Mouse (Mus musculus) ES-E14 (cell line): ENCODE data around the gene H3f3b. TPM values are rescaled to one million over a fixed set of nuclear protein-coding genes. Genes with fewer than 3 reads are reported as not detected.

Experiments
- DNase-seq: peaks from one replicate; pipeline ENCODE4 v3.0.0-alpha.2; 2013; ENCODE audit warnings: low read depth, low spot score
- H3K27ac ChIP-seq: 2 replicates; pipeline ENCODE4 v1.5.1; 2012; ENCODE audit warnings: low read depth, mild to moderate bottlenecking, low read length, moderate library complexity, mixed read lengths; ENCODE audit not compliant: poor library complexity, insufficient read depth, severe bottlenecking
- H3K36me3 ChIP-seq: 2 replicates; pipeline ENCODE4 v1.6.1; 2012; ENCODE audit warnings: mild to moderate bottlenecking, low read length, moderate library complexity, mixed read lengths; ENCODE audit not compliant: control insufficient read depth, poor library complexity, insufficient read depth, severe bottlenecking
- H3K4me1 ChIP-seq, 2 experiments: fragments of 150-350 bp in 1 of 2; sonication (generic) in 1 of 2; 2 replicates each; pipeline ENCODE4 v1.6.1; 2012; ENCODE audit warnings: low read length in 2 of 2, mild to moderate bottlenecking in 1 of 2, mixed read lengths in 1 of 2; ENCODE audit not compliant: control insufficient read depth in 2 of 2, insufficient read depth in 2 of 2, poor library complexity in 1 of 2
- H3K4me3 ChIP-seq, 2 experiments: fragments of 150-350 bp in 1 of 2; sonication (generic) in 1 of 2; 2 replicates each; pipeline ENCODE4 v1.5.1; 2012; ENCODE audit warnings: low read length in 2 of 2, low read depth in 1 of 2, mild to moderate bottlenecking in 1 of 2, mixed read lengths in 1 of 2; ENCODE audit not compliant: insufficient read depth in 1 of 2, poor library complexity in 1 of 2, severe bottlenecking in 1 of 2
- H3K9ac ChIP-seq: 2 replicates; pipeline ENCODE4 v1.6.1; 2012; ENCODE audit warnings: low read depth, mild to moderate bottlenecking, low read length, mixed read lengths; ENCODE audit not compliant: poor library complexity, insufficient read depth, severe bottlenecking
- H3K9me3 ChIP-seq: fragments of 150-350 bp; sonication (generic); 2 replicates; pipeline ENCODE4 v1.6.1; 2012; ENCODE audit warnings: low read depth, mild to moderate bottlenecking, low read length; ENCODE audit not compliant: control insufficient read depth, insufficient read depth
- CHD2 ChIP-seq: IDR thresholded peaks from 2 replicates; pipeline ENCODE4 v1.6.1; 2014; ENCODE audit warnings: mild to moderate bottlenecking, low read depth, low read length, inconsistent platforms
- HCFC1 ChIP-seq: IDR thresholded peaks from 2 replicates; pipeline ENCODE4 v1.6.1; 2012; ENCODE audit warnings: low read length, inconsistent platforms, borderline replicate concordance; ENCODE audit not compliant: insufficient read depth
- MAFK ChIP-seq: IDR thresholded peaks from 2 replicates; pipeline ENCODE4 v1.6.1; 2014; ENCODE audit warnings: mild to moderate bottlenecking, low read depth, low read length, inconsistent platforms; ENCODE audit not compliant: insufficient read depth
- ZC3H11A ChIP-seq: IDR thresholded peaks from 2 replicates; pipeline ENCODE4 v1.6.1; 2012; ENCODE audit warnings: low read depth, mild to moderate bottlenecking, inconsistent platforms, low read length, borderline replicate concordance
- ZNF384 ChIP-seq: IDR thresholded peaks from 2 replicates; pipeline ENCODE4 v1.6.1; 2012; ENCODE audit warnings: low read depth, low read length, inconsistent platforms
- in situ Hi-C, 2 experiments: fragments of 600-800 bp; cut with MboI; formaldehyde crosslinking; loops; one replicate each; pipeline ENCODE4 v1.15.1; 2025; ENCODE audit warnings: low sequenced_read_pairs in 2 of 2, inconsistent platforms in 1 of 2; ENCODE audit not compliant: unreplicated experiment in 2 of 2
- total RNA-seq: library from RNA; depleted of rRNA; stranded (reverse); fragments of 300-350 nt; gene quantifications from 2 replicates; pipeline ENCODE4 v1.2.3, GENCODE M21; 2012; rRNA removed

Gene H3f3b
- 504 and 729 TPM in 2 replicates for total RNA-seq

- Histone ChIP-seq H3K9ac (no peak within 1 kb of the TSS; the same call in 1 of the 2 replicates), H3K4me1 (peaks cover 2 to 4% of the 10 kb centered on the region in 2 experiments; a peak in 1 of 4 replicates), H3K4me3 (no peak within 1 kb of the TSS), H3K9me3 (no peaks in the 10 kb centered on the region), H3K36me3 (peaks cover 5% of the 10 kb centered on the region), H3K27ac (0 out of 2 replicates have a peak within 1 kb of the TSS, but pooled peaks have one; percentile 4)
- in situ Hi-C loops = no loop called here
- DNase-seq = no peak
- no peak for TF ChIP-seq ZNF384
- TF ChIP-seq ZC3H11A = no peak
- TF ChIP-seq HCFC1 = no peak
- no peak for TF ChIP-seq MAFK
- TF ChIP-seq CHD2 = no peak
Observed at GRCm38 (mm10) chr11:116027756-116028155, at the start of gene H3f3b. H3f3b (minus strand) TSS chr11:116027962.

GRCm38 (mm10) chr11:116076836-116077235 is 49.1 kb upstream of the H3f3b start:
- Histone ChIP-seq H3K9me3 (no peaks in the 10 kb centered on the region), H3K4me3 (peak overlapping the region in 1 of 2 experiments; percentile 75; a peak in 1 of 4 replicates), H3K9ac (no peak overlapping the region), H3K4me1 (peaks cover 6 to 33% of the 10 kb centered on the region in 2 experiments), H3K27ac (no peak overlapping the region), H3K36me3 (peaks cover 21% of the 10 kb centered on the region)
- TF ChIP-seq HCFC1 = no peak
- TF ChIP-seq ZNF384 = no peak
- no peak for DNase-seq
- in situ Hi-C loops = no loop called here

- no peak overlapping the region for H3K9ac ChIP-seq
- in situ Hi-C loops = no loop called here
- H3K9me3 ChIP-seq = no peaks in the 10 kb centered on the region
- peaks cover 17% of the 10 kb centered on the region; the same call in 1 of the 2 replicates for H3K36me3 ChIP-seq
- H3K4me3 ChIP-seq = no peak overlapping the region
- no peak for TF ChIP-seq ZC3H11A
- no peak for TF ChIP-seq ZNF384
- no peak for TF ChIP-seq MAFK
- TF ChIP-seq HCFC1 = no peak
- no peak for TF ChIP-seq CHD2
- H3K4me1 ChIP-seq = peaks cover 6 to 32% of the 10 kb centered on the region in 2 experiments
- DNase-seq = no peak
- H3K27ac ChIP-seq = no peak overlapping the region
Observed at GRCm38 (mm10) chr11:116076266-116076540, 48.4 kb upstream of the H3f3b start.

- peaks cover 6 to 27% of the 10 kb centered on the region in 2 experiments for H3K4me1 ChIP-seq
- H3K4me3 ChIP-seq = no peak overlapping the region
- DNase-seq = no peak
- H3K27ac ChIP-seq = no peak overlapping the region
- in situ Hi-C loops = no loop called here
- TF ChIP-seq HCFC1 (no peak), ZNF384 (no peak), CHD2 (no peak), MAFK (no peak), ZC3H11A (no peak)
- no peaks in the 10 kb centered on the region for H3K9me3 ChIP-seq
- H3K9ac ChIP-seq = no peak overlapping the region
- H3K36me3 ChIP-seq = peaks cover 13% of the 10 kb centered on the region; the same call in 1 of the 2 replicates
Observed at GRCm38 (mm10) chr11:116075539-116076265, 47.9 kb upstream of the H3f3b start.
